Mouse (Mus musculus): ENCODE results near the gene Gm36176. TPM values are rescaled to one million over a fixed set of nuclear protein-coding genes. Genes with fewer than 3 reads are reported as not detected.

The Gm36176 gene
- total RNA-seq, 2 experiments from 2014 or later, result not detected

- intact Hi-C loops (cut with DNase I), result no loop called here
- DNase-seq (ENCODE audit: extremely low spot score in 1 of 2, low spot score in 2 of 2), result no peak
Observed at GRCm38 (mm10) chr10:77867546-77867945, 20.9 kb downstream of the Gm36176 start.

GRCm38 (mm10) chr10:77869651-77870050, 23.0 kb downstream of the Gm36176 start:
- no peak for DNase-seq (ENCODE audit: extremely low spot score in 1 of 2, low spot score in 2 of 2)
- intact Hi-C loops (cut with DNase I), result no loop called here

DNA sequence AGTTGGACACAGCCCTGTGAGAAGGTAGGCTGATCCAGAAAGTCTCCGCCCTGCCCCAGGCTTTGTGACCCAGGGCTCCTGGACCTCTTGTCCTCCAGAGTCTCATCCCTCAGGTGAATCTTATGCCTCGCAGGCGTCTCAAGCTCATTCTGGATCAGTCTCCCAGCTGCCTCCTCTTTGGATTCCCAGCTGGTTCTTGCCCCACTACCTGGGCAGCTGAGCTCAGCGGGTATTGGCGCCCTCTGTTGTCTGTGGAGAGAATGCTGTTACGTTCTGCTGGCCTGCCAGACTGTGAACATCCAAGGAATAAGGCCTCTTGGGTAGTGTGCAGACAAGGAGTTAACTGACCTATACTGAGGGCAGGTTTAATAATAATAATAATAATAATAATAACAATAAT, 32.4 kb downstream of the Gm36176 start:
- no peak for DNase-seq (ENCODE audit: extremely low spot score in 1 of 2, low spot score in 2 of 2)
- intact Hi-C loops (cut with DNase I), result loop anchor here (5.0 kb wide), 1 partner anchor 242 kb away; no protein-coding TSS in a partner anchor

DNA sequence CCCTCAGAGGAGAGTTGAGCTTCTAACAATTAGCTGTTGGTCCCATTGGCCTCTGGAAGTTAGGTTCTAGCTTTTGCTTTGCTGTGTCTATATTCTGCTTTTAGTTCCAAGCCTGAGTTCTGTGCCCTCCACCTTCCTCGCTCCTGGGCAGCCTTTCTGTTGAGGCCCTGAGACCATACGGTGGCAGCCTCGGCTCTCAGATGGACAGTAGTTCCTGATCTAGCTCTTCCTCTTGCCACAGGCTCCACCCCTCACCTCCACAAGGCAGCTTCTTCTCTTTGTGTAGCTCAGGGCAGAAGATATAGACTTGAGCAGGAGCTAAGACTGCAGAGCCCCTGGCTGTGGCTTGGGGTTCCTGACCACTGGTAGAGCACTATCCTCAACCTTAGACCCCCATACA, 33.7 kb downstream of the Gm36176 start:
- intact Hi-C loops (cut with DNase I), result loop anchor here (10.0 kb wide), 1 partner anchor 356 kb away; no protein-coding TSS in a partner anchor
- DNase-seq (ENCODE audit: extremely low spot score in 1 of 2, low spot score in 2 of 2), result no peak

DNA sequence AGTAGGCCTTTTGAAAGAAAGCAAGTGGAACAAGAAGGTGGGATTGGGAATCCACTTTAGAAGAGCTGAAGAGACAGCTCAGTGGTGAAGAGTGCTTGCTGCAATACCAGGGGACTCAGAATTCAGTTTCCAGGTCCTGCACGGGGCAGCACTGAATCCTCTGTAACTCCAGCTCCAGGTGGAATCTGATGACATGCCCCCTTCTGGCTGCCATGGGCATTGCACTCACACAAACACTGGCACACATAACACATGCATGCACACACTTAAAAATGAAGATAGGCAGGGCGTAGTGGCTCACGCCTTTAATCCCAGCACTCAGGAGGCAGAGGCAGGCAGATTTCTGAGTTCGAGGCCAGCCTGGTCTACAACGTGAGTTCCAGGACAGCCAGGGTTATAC, 36.0 kb downstream of the Gm36176 start:
- intact Hi-C loops (cut with DNase I), result loop anchor here (10.0 kb wide), 1 partner anchor 358 kb away; no protein-coding TSS in a partner anchor

DNA sequence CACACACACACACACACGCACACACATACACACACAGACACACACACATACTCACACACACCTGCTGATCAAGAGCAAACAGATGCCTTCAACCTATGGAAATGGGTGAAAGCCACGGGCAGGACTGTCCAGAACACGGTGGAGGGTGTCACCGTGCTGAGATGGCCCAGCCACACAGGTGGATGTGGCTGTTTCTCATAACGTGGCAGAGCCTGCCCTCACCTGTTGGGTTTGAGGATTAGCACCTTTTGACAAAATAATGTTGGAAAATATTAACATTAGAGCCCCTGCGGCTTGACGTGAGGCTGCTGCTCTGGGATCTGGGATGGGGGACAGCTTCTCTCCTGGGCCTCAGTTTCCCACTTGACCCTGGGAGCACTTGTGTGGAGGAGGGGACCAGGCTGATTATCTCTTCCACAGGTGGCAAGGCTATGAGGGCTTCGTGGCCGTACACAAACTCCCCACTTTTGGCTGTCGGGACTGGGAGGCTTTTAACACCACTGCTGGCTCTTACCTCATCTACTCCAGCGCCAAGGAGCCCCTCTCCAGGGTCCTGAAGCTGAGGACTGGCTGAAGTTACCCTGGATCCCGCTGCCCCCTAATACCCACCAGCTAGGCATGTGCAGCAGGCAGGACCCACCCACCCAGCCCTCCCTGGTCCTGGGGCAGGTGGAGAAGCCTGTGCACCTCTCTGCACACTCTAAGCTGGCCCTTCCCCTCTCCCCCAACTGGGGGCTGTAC, 39.6 kb downstream of the Gm36176 start:
- intact Hi-C loops (cut with DNase I), result loop anchor here (10.0 kb wide), 1 partner anchor 361 kb away; no protein-coding TSS in a partner anchor
- no peak for DNase-seq (ENCODE audit: extremely low spot score in 1 of 2, low spot score in 2 of 2)

More for the DNA sequence above, 36.0 kb downstream of the Gm36176 start:
- no peak for DNase-seq (ENCODE audit: extremely low spot score in 1 of 2, low spot score in 2 of 2)

DNA sequence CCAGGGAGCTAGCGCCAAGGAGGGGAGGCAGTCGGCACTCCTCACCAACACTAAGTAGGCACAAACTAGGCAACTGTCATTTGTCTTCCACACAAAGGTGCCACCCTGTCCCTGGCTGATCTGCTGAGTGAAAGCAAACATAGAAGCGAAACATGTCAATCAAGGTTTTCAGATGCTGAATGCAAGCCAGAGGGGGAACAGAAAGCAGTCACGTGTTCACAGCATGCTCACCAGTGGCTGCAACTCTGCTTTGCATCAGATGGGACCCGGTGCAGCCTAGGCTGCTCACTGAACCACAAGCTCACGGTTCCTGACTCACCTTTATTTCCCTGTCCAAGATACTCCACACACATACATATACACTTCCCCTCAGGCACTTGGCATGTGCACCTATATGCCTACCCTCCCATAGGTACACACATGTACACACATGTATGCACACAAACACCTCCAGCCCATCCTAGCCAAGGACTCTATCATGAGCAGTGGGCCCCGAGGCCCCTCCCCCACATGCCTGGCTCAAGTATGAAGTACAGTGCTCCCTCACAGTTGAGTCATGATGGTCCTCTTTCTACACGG, 44.5 kb downstream of the Gm36176 start:
- DNase-seq (ENCODE audit: extremely low spot score in 1 of 2, low spot score in 2 of 2), result no peak
- intact Hi-C loops (cut with DNase I), result no loop called here

DNA sequence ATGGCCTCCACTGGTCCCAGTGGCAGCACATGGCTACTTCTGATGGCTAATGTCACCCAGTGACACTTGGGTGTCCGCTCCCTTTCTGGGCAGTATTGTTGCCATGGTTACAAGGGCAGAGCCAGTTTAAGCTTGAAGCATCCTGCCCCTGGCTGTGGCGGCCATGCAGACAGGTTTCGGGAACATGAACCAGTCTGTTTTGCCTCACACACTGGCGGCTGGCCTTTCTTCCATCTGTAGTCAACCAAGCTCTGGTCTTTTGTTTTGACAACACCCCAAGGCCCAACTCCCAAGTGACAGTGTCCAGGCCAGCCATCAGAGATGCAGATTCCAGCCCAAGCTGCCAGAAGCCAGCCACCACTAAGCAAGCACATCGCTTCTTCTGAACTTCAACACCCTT, 49.0 kb downstream of the Gm36176 start:
- DNase-seq (ENCODE audit: extremely low spot score in 1 of 2, low spot score in 2 of 2), result no peak
- intact Hi-C loops (cut with DNase I), result no loop called here

Other genes with a start within 250 kb of the Gm36176 start
- gene Sumo3, start 240.7 kb upstream of the Gm36176 start, total RNA-seq (2021), result 100 to 1,000 TPM; 142 to 154 TPM
- 10 to 100 TPM; 18.5 to 22.8 TPM for gene Gm49325, start 240.6 kb upstream of the Gm36176 start, total RNA-seq (2021)
- 10 to 100 TPM; 32.6 to 39.9 TPM for gene Ube2g2, start 224.5 kb upstream of the Gm36176 start, total RNA-seq (2021)
- gene Tspear, start 160.2 kb upstream of the Gm36176 start, total RNA-seq (2021), result under 1 TPM in 1 of 2 experiments, not detected in 1; 0.18 TPM
- gene Gm19402, start 156.0 kb upstream of the Gm36176 start, total RNA-seq (2021), result not detected
- gene Gm9508, start 149.6 kb upstream of the Gm36176 start, total RNA-seq (2021), result not detected
- not detected for gene Gm10272, start 140.2 kb upstream of the Gm36176 start, total RNA-seq (2021)
- gene Gm10024, start 135.3 kb upstream of the Gm36176 start, total RNA-seq (2021), result not detected
- not detected for gene Gm10142, start 131.0 kb upstream of the Gm36176 start, total RNA-seq (2021)
- not detected for gene Krtap12-1, start 126.2 kb upstream of the Gm36176 start, total RNA-seq (2021)
- not detected for gene Gm10100, start 120.3 kb upstream of the Gm36176 start, total RNA-seq (2021)
- gene Gm18596, start 104.2 kb upstream of the Gm36176 start, total RNA-seq (2021), result not detected
- gene Gm9736, start 95.4 kb upstream of the Gm36176 start, total RNA-seq (2021), result not detected
- gene Gm3233, start 87.1 kb upstream of the Gm36176 start, total RNA-seq (2021), result not detected
- gene Gm3238, start 75.5 kb upstream of the Gm36176 start, total RNA-seq (2021), result not detected
- not detected for gene Gm7138, start 69.9 kb upstream of the Gm36176 start, total RNA-seq (2021)
- not detected for gene Gm3250, start 64.3 kb upstream of the Gm36176 start, total RNA-seq (2021)
- not detected for gene Gm7137, start 58.6 kb upstream of the Gm36176 start, total RNA-seq (2021)
- gene Gm9639, start 51.7 kb upstream of the Gm36176 start, total RNA-seq (2021), result not detected
- gene Gm19668, start 47.7 kb upstream of the Gm36176 start, total RNA-seq (2021), result not detected
- not detected for gene Gm9507, start 35.0 kb upstream of the Gm36176 start, total RNA-seq (2021)
- not detected for gene Gm2696, start 32.1 kb upstream of the Gm36176 start, total RNA-seq (2021)
- not detected for gene Krtap10-4, start 19.7 kb upstream of the Gm36176 start, total RNA-seq (2021)
- gene Krtap10-10, start 10.9 kb upstream of the Gm36176 start, total RNA-seq (2021), result not detected
- not detected for gene Gm10318, start 6.1 kb downstream of the Gm36176 start, total RNA-seq (2021)
- not detected for gene Gm3285, start 15.2 kb downstream of the Gm36176 start, total RNA-seq (2021)
- gene Lrrc3, start 55.7 kb downstream of the Gm36176 start, total RNA-seq (2021), result 10 to 100 TPM; 31.7 to 33.5 TPM
- gene Trpm2, start 123.8 kb downstream of the Gm36176 start, total RNA-seq (2021), result 10 to 100 TPM; 27.4 to 29.6 TPM
- 10 to 100 TPM; 31.9 to 37.4 TPM for gene 1810043G02Rik, start 131.7 kb downstream of the Gm36176 start, total RNA-seq (2021)
- 10 to 100 TPM; 82.7 to 90.8 TPM for gene Pfkl, start 163.3 kb downstream of the Gm36176 start, total RNA-seq (2021)
- under 1 TPM in 1 of 2 experiments, not detected in 1; 0.81 TPM for gene Dnmt3l, start 195.1 kb downstream of the Gm36176 start, total RNA-seq (2021)
- gene Aire, start 196.8 kb downstream of the Gm36176 start, total RNA-seq (2021), result under 1 TPM in 1 of 2 experiments, not detected in 1; 0.28 TPM
- gene Icosl, start 222.5 kb downstream of the Gm36176 start, total RNA-seq (2021), result 1 to 10 TPM; 1.4 to 1.9 TPM